Mouse (Mus musculus): ENCODE results near the gene Atg101. TPM values are rescaled to one million over a fixed set of nuclear protein-coding genes. Genes with fewer than 3 reads are reported as not detected.

The Atg101 gene
- polyA plus RNA-seq, 2 experiments, result 47.2 to 56.0 TPM

DNA sequence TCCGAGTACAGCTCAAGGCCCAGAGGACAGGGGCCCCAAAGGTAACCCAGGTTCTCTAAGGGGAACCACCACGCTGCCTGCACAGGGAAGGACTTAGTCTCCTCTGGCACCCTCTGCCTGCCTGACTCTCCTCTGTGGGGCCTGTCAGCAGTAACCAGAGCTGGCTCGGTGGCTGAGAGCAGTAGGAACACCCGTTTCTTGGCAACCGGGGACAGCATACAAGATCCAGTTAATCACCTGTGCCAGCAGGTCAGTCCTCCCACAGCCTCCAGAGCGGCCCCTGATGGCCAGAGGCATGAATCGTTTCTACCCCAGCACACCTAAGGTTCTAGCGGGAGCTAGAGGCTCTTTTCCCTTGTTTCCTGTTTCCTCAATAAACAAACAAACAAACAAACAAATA is 41.4 kb upstream of the Atg101 start:
- no peak overlapping the region for H3K27ac ChIP-seq (replicated peaks; ENCODE audit: low read depth, low read length)
- WGBS, result 15% methylated on average over 8 of the region's 8 CpGs

GRCm38 (mm10) chr15:101244012-101244411 is 40.1 kb upstream of the Atg101 start:
- H3K36me3 ChIP-seq (ENCODE audit: control insufficient read depth, insufficient read depth, low read length), result no peaks in the 10 kb centered on the region
- ATAC-seq (ENCODE audit: low FRiP score, low read depth), result no peak
- WGBS, result 68% methylated on average over 3 of the region's 3 CpGs
- no peaks in the 10 kb centered on the region for H3K9me3 ChIP-seq (ENCODE audit: control insufficient read depth, low read length)
- DNase-seq (ENCODE audit: low spot score), result no peak
- no peak overlapping the region for H3K4me2 ChIP-seq (replicated peaks; ENCODE audit: low read depth, low read length, severe bottlenecking)
- no peak overlapping the region for H3K9ac ChIP-seq (ENCODE audit: low read depth, low read length, severe bottlenecking)
- H3K27ac ChIP-seq (replicated peaks; ENCODE audit: low read depth, low read length), result no peak overlapping the region
- TF ChIP-seq POLR2A (IDR thresholded peaks at IDR 0.05; ENCODE audit: borderline replicate concordance, extremely low read depth, insufficient read depth, insufficient read length), result no peak
- H3K27me3 ChIP-seq (ENCODE audit: control insufficient read depth, insufficient read depth, low read length), result no peaks in the 10 kb centered on the region
- H3K4me1 ChIP-seq (ENCODE audit: control insufficient read depth, insufficient read depth, low read length), result peaks cover 30% of the 10 kb centered on the region
- no peak overlapping the region for H3K4me3 ChIP-seq (replicated peaks; ENCODE audit: low read length)

More for the DNA sequence above, 41.4 kb upstream of the Atg101 start:
- TF ChIP-seq POLR2A (IDR thresholded peaks at IDR 0.05; ENCODE audit: borderline replicate concordance, extremely low read depth, insufficient read depth, insufficient read length), result no peak
- Histone ChIP-seq H3K36me3 (ENCODE audit: control insufficient read depth, insufficient read depth, low read length) (no peaks in the 10 kb centered on the region), H3K9ac (ENCODE audit: low read depth, low read length, severe bottlenecking) (no peak overlapping the region), H3K4me2 (replicated peaks; ENCODE audit: low read depth, low read length, severe bottlenecking) (no peak overlapping the region), H3K9me3 (ENCODE audit: control insufficient read depth, low read length) (no peaks in the 10 kb centered on the region), H3K4me1 (ENCODE audit: control insufficient read depth, insufficient read depth, low read length) (peaks cover 19% of the 10 kb centered on the region), H3K27me3 (ENCODE audit: control insufficient read depth, insufficient read depth, low read length) (no peaks in the 10 kb centered on the region), H3K4me3 (replicated peaks; ENCODE audit: low read length) (no peak overlapping the region)
- ATAC-seq (ENCODE audit: low FRiP score, low read depth), result no peak
- no peak for DNase-seq (ENCODE audit: low spot score)

GRCm38 (mm10) chr15:101246231-101247154 is 37.6 kb upstream of the Atg101 start:
- peak overlapping the region; percentile 47 for H3K4me3 ChIP-seq (replicated peaks; ENCODE audit: low read length)
- peak overlapping the region; percentile 64 for H3K9ac ChIP-seq (ENCODE audit: low read depth, low read length, severe bottlenecking)
- H3K27ac ChIP-seq (replicated peaks; ENCODE audit: low read depth, low read length), result peak overlapping the region; percentile 92
- no peaks in the 10 kb centered on the region for H3K36me3 ChIP-seq (ENCODE audit: control insufficient read depth, insufficient read depth, low read length)
- peak overlapping the region; percentile 63 for H3K4me2 ChIP-seq (replicated peaks; ENCODE audit: low read depth, low read length, severe bottlenecking)
- H3K27me3 ChIP-seq (ENCODE audit: control insufficient read depth, insufficient read depth, low read length), result no peaks in the 10 kb centered on the region
- peaks cover 27% of the 10 kb centered on the region for H3K4me1 ChIP-seq (ENCODE audit: control insufficient read depth, insufficient read depth, low read length)
- under 1% methylated on average over 55 of the region's 56 CpGs for WGBS
- no peaks in the 10 kb centered on the region for H3K9me3 ChIP-seq (ENCODE audit: control insufficient read depth, low read length)
- DNase-seq (ENCODE audit: low spot score) (peak; percentile 99), ATAC-seq (ENCODE audit: low FRiP score, low read depth) (peak; percentile 98)
- TF ChIP-seq POLR2A (IDR thresholded peaks at IDR 0.05; ENCODE audit: borderline replicate concordance, extremely low read depth, insufficient read depth, insufficient read length), result peak; percentile 68; the same call in 1 of the 2 replicates

- Histone ChIP-seq H3K4me3 (replicated peaks; ENCODE audit: low read length) (peak overlapping the region; percentile 47; the same call in 1 of the 2 replicates), H3K27me3 (ENCODE audit: control insufficient read depth, insufficient read depth, low read length) (no peaks in the 10 kb centered on the region), H3K4me1 (ENCODE audit: control insufficient read depth, insufficient read depth, low read length) (peaks cover 27% of the 10 kb centered on the region), H3K9ac (ENCODE audit: low read depth, low read length, severe bottlenecking) (0 out of 2 replicates have a peak overlapping the region, but pooled peaks have one; percentile 64), H3K36me3 (ENCODE audit: control insufficient read depth, insufficient read depth, low read length) (no peaks in the 10 kb centered on the region), H3K27ac (replicated peaks; ENCODE audit: low read depth, low read length) (peak overlapping the region; percentile 92), H3K9me3 (ENCODE audit: control insufficient read depth, low read length) (no peaks in the 10 kb centered on the region), H3K4me2 (replicated peaks; ENCODE audit: low read depth, low read length, severe bottlenecking) (peak overlapping the region; percentile 63; the same call in 1 of the 2 replicates)
- 47% methylated on average over 1 of the region's 1 CpGs for WGBS
- DNase-seq (ENCODE audit: low spot score) (no peak), ATAC-seq (ENCODE audit: low FRiP score, low read depth) (no peak)
- no peak for TF ChIP-seq POLR2A (IDR thresholded peaks at IDR 0.05; ENCODE audit: borderline replicate concordance, extremely low read depth, insufficient read depth, insufficient read length)
Measured at GRCm38 (mm10) chr15:101247155-101247498, 36.9 kb upstream of the Atg101 start.

DNA sequence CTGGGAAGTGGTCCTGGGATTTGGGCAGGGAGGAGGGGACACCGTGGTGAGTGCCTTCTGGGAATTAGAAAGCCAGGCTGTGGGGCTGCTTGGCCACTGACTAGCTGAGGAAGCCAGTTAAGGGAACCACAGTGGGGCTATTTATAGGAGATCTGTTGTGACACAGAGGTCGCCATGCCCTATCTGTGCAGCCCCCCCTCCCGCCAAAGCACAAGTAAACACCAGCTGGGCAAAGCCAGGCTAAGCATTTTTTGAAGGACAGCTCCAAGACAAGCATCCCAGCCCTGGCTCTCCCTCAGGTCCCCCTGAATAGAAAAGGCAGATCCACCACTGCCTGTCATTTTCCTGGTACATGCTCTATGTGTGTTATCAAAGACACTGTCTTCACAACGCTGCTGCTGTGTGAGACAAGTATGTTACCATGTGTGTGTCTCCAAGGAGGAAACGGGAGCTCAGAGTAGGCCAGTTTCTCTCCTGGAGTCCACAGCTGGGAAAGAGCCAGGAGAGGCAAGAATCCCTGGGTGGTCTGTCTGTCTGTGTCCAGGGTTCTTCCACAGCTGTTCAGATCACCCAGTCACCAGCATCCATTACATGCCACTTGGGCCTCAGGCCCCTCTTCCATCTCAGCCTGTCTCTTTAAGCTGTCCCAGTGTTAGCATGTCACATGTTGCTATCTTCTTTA is 35.9 kb upstream of the Atg101 start:
- Histone ChIP-seq H3K4me2 (replicated peaks; ENCODE audit: low read depth, low read length, severe bottlenecking) (no peak overlapping the region), H3K9ac (ENCODE audit: low read depth, low read length, severe bottlenecking) (no peak overlapping the region), H3K36me3 (ENCODE audit: control insufficient read depth, insufficient read depth, low read length) (no peaks in the 10 kb centered on the region), H3K9me3 (ENCODE audit: control insufficient read depth, low read length) (no peaks in the 10 kb centered on the region), H3K4me3 (replicated peaks; ENCODE audit: low read length) (no peak overlapping the region), H3K4me1 (ENCODE audit: control insufficient read depth, insufficient read depth, low read length) (peaks cover 27% of the 10 kb centered on the region), H3K27me3 (ENCODE audit: control insufficient read depth, insufficient read depth, low read length) (no peaks in the 10 kb centered on the region), H3K27ac (replicated peaks; ENCODE audit: low read depth, low read length) (peak overlapping the region; percentile 69; the same call in 1 of the 2 replicates)
- no peak for TF ChIP-seq POLR2A (IDR thresholded peaks at IDR 0.05; ENCODE audit: borderline replicate concordance, extremely low read depth, insufficient read depth, insufficient read length)
- ATAC-seq (ENCODE audit: low FRiP score, low read depth), result no peak
- 54% methylated on average over 5 of the region's 5 CpGs for WGBS
- DNase-seq (ENCODE audit: low spot score), result no peak

Data from limb, embryonic 14.5 days (tissue).